Mouse (Mus musculus) embryonic facial prominence, embryonic 11.5 days (tissue): ENCODE results near the gene Sycp2. TPM values are rescaled to one million over a fixed set of nuclear protein-coding genes. Genes with fewer than 3 reads are reported as not detected.

Experiments used
- ATAC-seq: fragments of 200-750 bp; cut with Nextera tagmentation; replicated peaks from 2 replicates; pipeline ENCODE4 v1.8.0; 2017; ENCODE audit warnings: low read depth; ENCODE audit not compliant: insufficient number of reproducible peaks, low FRiP score, low TSS enrichment
- DNase-seq: peaks from one replicate; pipeline ENCODE4 v3.0.0-alpha.2; 2015; ENCODE audit warnings: low spot score
- H3K27ac ChIP-seq: fragments of 300-500 bp; sonication (generic); replicated peaks from 2 replicates; pipeline ENCODE4 v1.5.1; 2014; ENCODE audit warnings: mild to moderate bottlenecking, low read depth, low read length, control low read depth
- H3K27me3 ChIP-seq: fragments of 300-500 bp; sonication (generic); 2 replicates; pipeline ENCODE4 v1.6.1; 2014; ENCODE audit warnings: mild to moderate bottlenecking, low read length, moderate library complexity, mixed read lengths; ENCODE audit not compliant: control insufficient read depth, insufficient read depth
- H3K36me3 ChIP-seq: fragments of 300-500 bp; sonication (generic); replicated peaks from 2 replicates; pipeline ENCODE4 v1.6.1; 2014; ENCODE audit warnings: low read depth, mild to moderate bottlenecking, low read length, moderate library complexity, mixed read lengths; ENCODE audit not compliant: control insufficient read depth, insufficient read depth
- H3K4me1 ChIP-seq: fragments of 300-500 bp; sonication (generic); 2 replicates; pipeline ENCODE4 v1.6.1; 2014; ENCODE audit warnings: low read length, mixed read lengths; ENCODE audit not compliant: control insufficient read depth, insufficient read depth
- H3K4me2 ChIP-seq: fragments of 300-500 bp; sonication (generic); 2 replicates; pipeline ENCODE4 v1.6.1; 2014; ENCODE audit warnings: low read depth, mild to moderate bottlenecking, control low read depth, low read length, moderate library complexity
- H3K4me3 ChIP-seq: fragments of 300-500 bp; sonication (generic); 2 replicates; pipeline ENCODE4 v1.5.1; 2014; ENCODE audit warnings: low read depth, low read length, control low read depth
- H3K9ac ChIP-seq: fragments of 300-500 bp; sonication (generic); replicated peaks from 2 replicates; pipeline ENCODE4 v1.6.1; 2014; ENCODE audit warnings: mild to moderate bottlenecking, control low read depth, low read length
- H3K9me3 ChIP-seq: fragments of 300-500 bp; sonication (generic); replicated peaks from 2 replicates; pipeline ENCODE4 v1.6.1; 2016; ENCODE audit warnings: mild to moderate bottlenecking, low read length, inconsistent platforms, mixed read lengths; ENCODE audit not compliant: control insufficient read depth
- WGBS: fragments of 180-500 bp; shearing (Covaris S2); extraction: QIAGEN DNeasy Blood & Tissue Kit; methylation state at CpG from one replicate; pipeline ENCODE4 v1.1.7; 2014; 5-methylcytosine and 5-hydroxymethylcytosine counted together
- polyA plus RNA-seq: library from polyadenylated mRNA; unstranded; fragments of >200 nt; fragmentation: Nextera tagmentation; extraction: Ambion mirVana; gene quantifications from 2 replicates; pipeline ENCODE4 v1.2.1, GENCODE M21; 2014

Sycp2 gene
- polyA plus RNA-seq, 1 experiment from 2014 or later: 0.07 TPM

GRCm38 (mm10) chr2:178421603-178422002 is 14.1 kb upstream of the Sycp2 start:
- Histone ChIP-seq H3K4me2 (no peak overlapping the region), H3K9ac (no peak overlapping the region), H3K4me3 (no peak overlapping the region), H3K27ac (peak overlapping the region; percentile 72), H3K27me3 (no peaks in the 10 kb centered on the region), H3K4me1 (no peaks in the 10 kb centered on the region), H3K9me3 (no peaks in the 10 kb centered on the region), H3K36me3 (no peaks in the 10 kb centered on the region)
- DNase-seq (no peak), ATAC-seq (no peak)
- 32% methylated on average over 6 of the region's 6 CpGs for WGBS

GRCm38 (mm10) chr2:178420576-178420975 is 13.1 kb upstream of the Sycp2 start:
- H3K27ac ChIP-seq: no peak overlapping the region
- no peaks in the 10 kb centered on the region for H3K36me3 ChIP-seq
- WGBS: 73% methylated on average over 9 of the region's 9 CpGs
- no peak overlapping the region for H3K9ac ChIP-seq
- no peaks in the 10 kb centered on the region for H3K27me3 ChIP-seq
- no peak for ATAC-seq
- no peak overlapping the region for H3K4me3 ChIP-seq
- no peaks in the 10 kb centered on the region for H3K9me3 ChIP-seq
- H3K4me1 ChIP-seq: no peaks in the 10 kb centered on the region
- no peak for DNase-seq
- no peak overlapping the region for H3K4me2 ChIP-seq

GRCm38 (mm10) chr2:178416970-178417369 is 9.5 kb upstream of the Sycp2 start:
- Histone ChIP-seq H3K27ac (no peak overlapping the region), H3K9me3 (no peaks in the 10 kb centered on the region), H3K4me3 (no peak overlapping the region), H3K4me1 (peaks cover 3% of the 10 kb centered on the region; the same call in 1 of the 2 replicates), H3K9ac (no peak overlapping the region), H3K27me3 (peaks cover 11% of the 10 kb centered on the region), H3K36me3 (no peaks in the 10 kb centered on the region), H3K4me2 (no peak overlapping the region)
- ATAC-seq: no peak
- no peak for DNase-seq
- 71% methylated on average over 4 of the region's 4 CpGs for WGBS

GRCm38 (mm10) chr2:178416427-178416826 is 8.9 kb upstream of the Sycp2 start:
- 70% methylated on average over 13 of the region's 13 CpGs for WGBS
- H3K9me3 ChIP-seq: no peaks in the 10 kb centered on the region
- no peak overlapping the region for H3K4me2 ChIP-seq
- peaks cover 3% of the 10 kb centered on the region; the same call in 1 of the 2 replicates for H3K4me1 ChIP-seq
- no peak overlapping the region for H3K4me3 ChIP-seq
- peaks cover 11% of the 10 kb centered on the region for H3K27me3 ChIP-seq
- no peak overlapping the region for H3K27ac ChIP-seq
- DNase-seq (no peak), ATAC-seq (no peak)
- no peaks in the 10 kb centered on the region for H3K36me3 ChIP-seq
- no peak overlapping the region for H3K9ac ChIP-seq

GRCm38 (mm10) chr2:178415150-178415448 is 7.6 kb upstream of the Sycp2 start:
- DNase-seq (no peak), ATAC-seq (peak; percentile 20; the same call in 1 of the 2 replicates)
- Histone ChIP-seq H3K27me3 (peaks cover 11% of the 10 kb centered on the region), H3K27ac (no peak overlapping the region), H3K36me3 (no peaks in the 10 kb centered on the region), H3K4me3 (peak overlapping the region; percentile 76), H3K9me3 (no peaks in the 10 kb centered on the region), H3K4me2 (peak overlapping the region; percentile 99), H3K4me1 (peaks cover 3% of the 10 kb centered on the region; the same call in 1 of the 2 replicates), H3K9ac (peak overlapping the region; percentile 62; the same call in 1 of the 2 replicates)
- 37% methylated on average over 3 of the region's 3 CpGs for WGBS

GRCm38 (mm10) chr2:178414261-178415149 is 7.0 kb upstream of the Sycp2 start, which contains the start of the genes Ppp1r3d and Fam217b:
Ppp1r3d (minus strand) TSS chr2:178414472.
Fam217b (plus strand) TSS chr2:178414524.
- H3K27ac ChIP-seq: no peak within 1 kb of the TSS
- WGBS: under 1% methylated on average over 54 of the region's 74 CpGs

GRCm38 (mm10) chr2:178413481-178414260 is 6.2 kb upstream of the Sycp2 start:
- no peak for DNase-seq
- Histone ChIP-seq H3K27me3 (peaks cover 11% of the 10 kb centered on the region), H3K27ac (no peak overlapping the region), H3K9me3 (no peaks in the 10 kb centered on the region), H3K4me2 (peak overlapping the region; percentile 99), H3K9ac (peak overlapping the region; percentile 62), H3K4me3 (peak overlapping the region; percentile 76), H3K36me3 (no peaks in the 10 kb centered on the region), H3K4me1 (peaks cover 3% of the 10 kb centered on the region; the same call in 1 of the 2 replicates)
- ATAC-seq: peak; percentile 14; the same call in 1 of the 2 replicates
- 16% methylated on average over 75 of the region's 75 CpGs for WGBS

More at GRCm38 (mm10) chr2:178414261-178415149, 7.0 kb upstream of the Sycp2 start, which contains the start of the genes Ppp1r3d and Fam217b:
- Histone ChIP-seq H3K9me3 (no peaks in the 10 kb centered on the region), H3K36me3 (no peaks in the 10 kb centered on the region), H3K27me3 (peaks cover 11% of the 10 kb centered on the region), H3K4me2 (peak within 1 kb of the TSS; percentile 99), H3K4me1 (peaks cover 3% of the 10 kb centered on the region; the same call in 1 of the 2 replicates), H3K9ac (peak within 1 kb of the TSS; percentile 62), H3K4me3 (peak within 1 kb of the TSS; percentile 76)
- peak; percentile 84 for ATAC-seq
- peak; percentile 73 for DNase-seq
